Mouse (Mus musculus) MEL (cell line): ENCODE data around the gene Cyp2d22. TPM values are rescaled to one million over a fixed set of nuclear protein-coding genes. Genes with fewer than 3 reads are reported as not detected.
"Not testable (repeated sequence)": the region's sequence is repeated elsewhere in the genome, so short reads cannot be mapped to it uniquely, and the experiment has no call there.

Source experiments
- DNase-seq: peaks from one replicate; pipeline ENCODE4 v3.0.0; 2011; ENCODE audit warnings: low read depth, low spot score
- H3K27ac ChIP-seq: 2 replicates; pipeline ENCODE4 v1.5.1; 2012; ENCODE audit warnings: low read depth, mild to moderate bottlenecking, control low read depth, low read length, moderate library complexity; ENCODE audit not compliant: control insufficient read depth
- H3K27me3 ChIP-seq, 2 experiments: fragments of 150-350 bp in 1 of 2; sonication (generic) in 1 of 2; 2 replicates each; pipeline ENCODE4 v1.6.1; 2012; ENCODE audit warnings: low read length in 2 of 2, mild to moderate bottlenecking in 2 of 2, improper control_type of control experiment in 1 of 2, moderate library complexity in 1 of 2; ENCODE audit not compliant: insufficient read depth in 2 of 2, control insufficient read depth in 1 of 2
- H3K36me3 ChIP-seq, 2 experiments: 2 replicates each; pipeline ENCODE4 v1.6.1; 2012 to 2014; ENCODE audit warnings: low read length in 2 of 2, improper control_type of control experiment in 1 of 2, inconsistent platforms in 1 of 2, mild to moderate bottlenecking in 1 of 2; ENCODE audit not compliant: insufficient read depth in 2 of 2, control insufficient read depth in 1 of 2
- H3K4me1 ChIP-seq, 2 experiments: fragments of 150-350 bp in 1 of 2; sonication (generic) in 1 of 2; 2 replicates each; pipeline ENCODE4 v1.6.1; 2012; ENCODE audit warnings: low read length in 2 of 2, improper control_type of control experiment in 1 of 2, mild to moderate bottlenecking in 1 of 2; ENCODE audit not compliant: insufficient read depth in 2 of 2, control insufficient read depth in 1 of 2
- H3K4me3 ChIP-seq, 2 experiments: fragments of 150-350 bp in 1 of 2; sonication (generic) in 1 of 2; 2 replicates each; pipeline ENCODE4 v1.5.1; 2012; ENCODE audit warnings: low read depth in 2 of 2, low read length in 2 of 2, mild to moderate bottlenecking in 2 of 2, moderate library complexity in 2 of 2, control low read depth in 1 of 2, improper control_type of control experiment in 1 of 2; ENCODE audit not compliant: control insufficient read depth in 1 of 2, insufficient read depth in 1 of 2
- H3K79me2 ChIP-seq: 2 replicates; pipeline ENCODE4 v1.6.1; 2012; ENCODE audit warnings: mild to moderate bottlenecking, low read length, moderate library complexity; ENCODE audit not compliant: control insufficient read depth, poor library complexity, insufficient read depth
- H3K9ac ChIP-seq: 2 replicates; pipeline ENCODE4 v1.6.1; 2012; ENCODE audit warnings: low read depth, mild to moderate bottlenecking, control low read depth, low read length, moderate library complexity; ENCODE audit not compliant: control insufficient read depth, poor library complexity, severe bottlenecking
- H3K9me3 ChIP-seq: fragments of 150-350 bp; sonication (generic); replicated peaks from 2 replicates; pipeline ENCODE4 v1.6.1; 2012; ENCODE audit warnings: mild to moderate bottlenecking, low read length, improper control_type of control experiment, moderate library complexity; ENCODE audit not compliant: insufficient read depth
- BHLHE40 ChIP-seq: IDR thresholded peaks from 2 replicates; pipeline ENCODE4 v1.6.1; 2012; ENCODE audit warnings: low read depth, mild to moderate bottlenecking, inconsistent platforms, low read length, improper control_type of control experiment, borderline replicate concordance
- CHD1 ChIP-seq: IDR thresholded peaks from 2 replicates; pipeline ENCODE4 v1.6.1; 2012; ENCODE audit warnings: low read depth, mild to moderate bottlenecking, inconsistent platforms, low read length, improper control_type of control experiment
- ELF1 ChIP-seq: IDR thresholded peaks from 2 replicates; pipeline ENCODE4 v1.6.1; 2014; ENCODE audit warnings: low read depth, mild to moderate bottlenecking, inconsistent platforms, low read length, improper control_type of control experiment, moderate library complexity
- GABPA ChIP-seq: IDR thresholded peaks from 2 replicates; pipeline ENCODE4 v1.6.1; 2012; ENCODE audit warnings: low read depth, mild to moderate bottlenecking, inconsistent platforms, low read length, improper control_type of control experiment, moderate library complexity
- HCFC1 ChIP-seq: IDR thresholded peaks from 2 replicates; pipeline ENCODE4 v1.6.1; 2012; ENCODE audit warnings: low read depth, mild to moderate bottlenecking, inconsistent platforms, low read length, improper control_type of control experiment, moderate library complexity
- MAZ ChIP-seq: IDR thresholded peaks from 2 replicates; pipeline ENCODE4 v1.6.1; 2012; ENCODE audit warnings: low read depth, mild to moderate bottlenecking, inconsistent platforms, low read length, improper control_type of control experiment
- SMC3 ChIP-seq: IDR thresholded peaks from 2 replicates; pipeline ENCODE4 v1.6.1; 2011; ENCODE audit warnings: low read depth, low read length, improper control_type of control experiment
- TCF12 ChIP-seq: IDR thresholded peaks from 2 replicates; pipeline ENCODE4 v1.6.1; 2014; ENCODE audit warnings: low read depth, mild to moderate bottlenecking, inconsistent platforms, low read length, improper control_type of control experiment, moderate library complexity
- UBTF ChIP-seq: IDR thresholded peaks from 2 replicates; pipeline ENCODE4 v1.6.1; 2012; ENCODE audit warnings: low read depth, mild to moderate bottlenecking, inconsistent platforms, low read length, improper control_type of control experiment, moderate library complexity, borderline replicate concordance; ENCODE audit not compliant: insufficient read depth
- USF1 ChIP-seq: IDR thresholded peaks from 2 replicates; pipeline ENCODE4 v1.6.1; 2014; ENCODE audit warnings: low read depth, mild to moderate bottlenecking, inconsistent platforms, low read length, improper control_type of control experiment, moderate library complexity
- ZKSCAN1 ChIP-seq: IDR thresholded peaks from 2 replicates; pipeline ENCODE4 v1.6.1; 2012; ENCODE audit warnings: low read depth, mild to moderate bottlenecking, inconsistent platforms, low read length, improper control_type of control experiment, moderate library complexity
- ZMIZ1 ChIP-seq: IDR thresholded peaks from 2 replicates; pipeline ENCODE4 v1.6.1; 2012; ENCODE audit warnings: low read depth, mild to moderate bottlenecking, inconsistent platforms, low read length, improper control_type of control experiment, moderate library complexity
- polyA plus RNA-seq, 2 experiments: library from polyadenylated mRNA; stranded (reverse) in 1 of 2; unstranded in 1 of 2; fragments of >175 nt in 1 of 2; fragments of >200 nt in 1 of 2; gene quantifications; 2 replicates each; pipeline versions ENCODE4 v1.2.1 to v1.2.4; 2012; ENCODE audit warnings: low replicate concordance in 2 of 2, low read depth in 1 of 2; ENCODE audit not compliant: insufficient read length in 2 of 2, insufficient read depth in 1 of 2, missing spikeins in 1 of 2
- total RNA-seq: library from RNA; depleted of rRNA; stranded (reverse); fragments of 300-350 nt; gene quantifications from 2 replicates; pipeline ENCODE4 v1.2.3, GENCODE M21; 2012

Cyp2d22 gene
- total and polyA plus RNA-seq, 3 experiments = 0.10 TPM; not detected in 2

DNA sequence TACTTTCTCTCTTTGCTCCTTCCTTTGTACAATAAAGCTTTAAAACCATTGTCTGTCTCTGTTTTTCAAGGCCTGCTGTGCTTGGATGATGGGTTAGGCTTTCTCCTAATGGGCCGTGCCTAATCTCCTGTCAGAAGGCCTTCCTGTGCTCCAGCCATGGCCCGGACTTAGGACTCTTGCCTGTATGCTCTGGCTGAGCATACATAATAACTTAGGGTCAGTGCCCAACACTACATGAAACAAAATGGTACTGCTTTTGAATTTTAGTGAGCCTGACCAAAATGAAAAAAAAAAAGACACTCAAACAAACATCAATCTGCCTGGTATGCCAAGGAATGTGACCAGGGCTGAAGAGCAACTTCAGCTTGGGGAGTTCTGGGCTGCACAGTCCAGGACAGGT, 21.5 kb upstream of the Cyp2d22 start:
- Histone ChIP-seq H3K4me1 (no peaks in the 10 kb centered on the region), H3K9ac (no peak overlapping the region), H3K27me3 (no peaks in the 10 kb centered on the region), H3K79me2 (no peaks in the 10 kb centered on the region), H3K36me3 (no peaks in the 10 kb centered on the region), H3K9me3 (no peaks in the 10 kb centered on the region), H3K27ac (no peak overlapping the region), H3K4me3 (no peak overlapping the region)
- no peak for DNase-seq
- no peak for TF ChIP-seq ZMIZ1
- TF ChIP-seq ELF1 = no peak
- TF ChIP-seq USF1 = no peak
- TF ChIP-seq SMC3 = no peak
- no peak for TF ChIP-seq ZKSCAN1
- no peak for TF ChIP-seq BHLHE40
- no peak for TF ChIP-seq TCF12
- TF ChIP-seq MAZ = no peak
- TF ChIP-seq CHD1 = no peak
- no peak for TF ChIP-seq HCFC1
- no peak for TF ChIP-seq GABPA
- TF ChIP-seq UBTF = no peak

DNA sequence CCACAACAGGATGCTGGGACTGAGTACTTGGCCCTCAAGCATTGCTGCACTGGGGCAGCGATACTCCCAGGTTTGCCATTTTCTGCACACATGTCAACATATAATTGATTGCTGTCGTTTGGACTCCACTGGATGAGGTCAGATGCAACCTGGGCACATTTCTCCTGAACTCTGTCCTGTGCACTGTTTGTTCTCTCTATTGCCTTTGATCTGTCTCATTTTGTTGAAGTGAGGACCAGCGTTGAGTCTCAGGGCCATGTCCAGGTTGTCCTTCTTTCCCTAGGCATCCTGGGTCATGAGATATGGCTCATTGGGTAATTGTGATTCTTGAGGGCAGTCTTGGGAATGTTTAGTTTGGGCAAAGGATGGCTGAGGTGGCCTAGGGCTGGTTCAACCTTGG, 15.9 kb upstream of the Cyp2d22 start:
- H3K79me2 ChIP-seq, H3K4me3 ChIP-seq, H3K36me3 ChIP-seq, DNase-seq, H3K9me3 ChIP-seq, H3K4me1 ChIP-seq, H3K27me3 ChIP-seq, H3K27ac ChIP-seq, H3K9ac ChIP-seq: not testable (repeated sequence)

- not testable (repeated sequence) for H3K79me2 ChIP-seq, H3K27me3 ChIP-seq, DNase-seq, H3K9me3 ChIP-seq, H3K9ac ChIP-seq, H3K4me3 ChIP-seq, H3K27ac ChIP-seq, H3K36me3 ChIP-seq, H3K4me1 ChIP-seq
Measured at GRCm38 (mm10) chr15:82393922-82394321, 13.9 kb upstream of the Cyp2d22 start, which contains the start of gene Cyp2d11. Gene Cyp2d11 (minus strand): TSS chr15:82394022.

DNA sequence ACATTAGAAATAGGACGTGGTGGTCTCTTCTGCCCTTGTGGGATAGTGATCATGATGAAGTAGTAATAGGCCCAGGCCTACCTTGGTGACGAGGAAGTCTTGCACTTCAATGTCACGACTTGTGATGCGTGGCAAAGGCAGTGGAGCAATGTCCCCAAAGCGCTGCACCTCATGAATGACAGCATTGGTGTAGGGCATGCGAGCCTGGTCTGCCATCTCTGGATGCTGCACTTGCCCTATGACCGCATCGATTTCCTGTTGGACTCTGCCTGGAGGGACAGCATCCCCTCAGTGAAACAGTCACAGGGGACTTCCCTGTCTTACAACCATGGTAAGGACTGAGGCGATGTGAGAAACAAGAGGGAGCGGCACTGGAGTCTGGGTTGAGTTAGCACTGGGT, 9.9 kb upstream of the Cyp2d22 start:
- not testable (repeated sequence) for H3K27me3 ChIP-seq, H3K4me1 ChIP-seq, H3K9me3 ChIP-seq, H3K4me3 ChIP-seq, H3K27ac ChIP-seq, H3K79me2 ChIP-seq, DNase-seq, H3K9ac ChIP-seq, H3K36me3 ChIP-seq
